Mouse (Mus musculus) embryonic fibroblast, embryonic 13.5 days (primary cell): Measurements from ENCODE around the gene Calml4. TPM values are rescaled to one million over a fixed set of nuclear protein-coding genes. Genes with fewer than 3 reads are reported as not detected.
"Not testable (repeated sequence)": the region's sequence is repeated elsewhere in the genome, so short reads cannot be mapped to it uniquely, and the experiment has no call there.

Source experiments
- H3K27ac ChIP-seq: 2 replicates; pipeline ENCODE4 v1.5.1; 2012; ENCODE audit warnings: low read length, control low read depth, inconsistent platforms; ENCODE audit not compliant: insufficient read depth
- H3K4me1 ChIP-seq: 2 replicates; pipeline ENCODE4 v1.6.1; 2011; ENCODE audit warnings: low read length; ENCODE audit not compliant: control insufficient read depth, insufficient read depth
- H3K4me3 ChIP-seq: 2 replicates; pipeline ENCODE4 v1.5.1; 2011; ENCODE audit warnings: mild to moderate bottlenecking, control low read depth, low read length; ENCODE audit not compliant: insufficient read depth
- CTCF ChIP-seq: IDR thresholded peaks from 2 replicates; pipeline ENCODE4 v1.5.1; 2011; ENCODE audit warnings: mild to moderate bottlenecking, control low read depth, low read length, moderate library complexity, borderline replicate concordance; ENCODE audit not compliant: insufficient read depth
- POLR2A ChIP-seq: IDR thresholded peaks from 2 replicates; pipeline ENCODE4 v1.6.1; 2011; ENCODE audit warnings: low read depth, mild to moderate bottlenecking, control low read depth, low read length, moderate library complexity
- polyA plus RNA-seq: library from polyadenylated mRNA; stranded (reverse); fragments of >200 nt; gene quantifications from 2 replicates; pipeline ENCODE4 v1.2.4, GENCODE M21; 2011; ENCODE audit warnings: low read depth; ENCODE audit not compliant: missing spikeins, insufficient read length

Gene Calml4
- polyA plus RNA-seq, 1 experiment: 7.5 TPM

DNA sequence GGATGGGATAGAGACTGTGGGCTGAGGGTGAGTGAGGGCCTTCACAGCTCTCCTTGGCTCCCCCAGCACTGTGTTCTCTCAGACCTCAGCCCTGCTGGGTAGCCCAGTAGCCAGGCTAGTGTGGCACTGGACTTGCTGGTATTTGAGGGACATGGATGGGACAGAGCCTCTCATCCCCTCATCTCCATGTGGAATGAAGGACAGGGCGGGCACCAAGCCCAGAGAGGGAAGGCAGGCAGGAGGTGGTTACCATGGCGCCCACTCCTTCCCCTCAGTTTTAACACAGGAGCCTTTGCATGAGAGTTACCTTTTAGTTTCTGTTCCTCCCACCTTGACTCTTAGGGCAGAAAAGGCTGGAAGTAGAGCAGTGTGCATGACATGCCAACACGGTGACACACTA lies 9.2 kb upstream of the Calml4 start:
- no peaks in the 10 kb centered on the region for H3K4me1 ChIP-seq
- H3K27ac ChIP-seq: no peak overlapping the region
- TF ChIP-seq POLR2A (no peak), CTCF (no peak)
- H3K4me3 ChIP-seq: no peak overlapping the region

DNA sequence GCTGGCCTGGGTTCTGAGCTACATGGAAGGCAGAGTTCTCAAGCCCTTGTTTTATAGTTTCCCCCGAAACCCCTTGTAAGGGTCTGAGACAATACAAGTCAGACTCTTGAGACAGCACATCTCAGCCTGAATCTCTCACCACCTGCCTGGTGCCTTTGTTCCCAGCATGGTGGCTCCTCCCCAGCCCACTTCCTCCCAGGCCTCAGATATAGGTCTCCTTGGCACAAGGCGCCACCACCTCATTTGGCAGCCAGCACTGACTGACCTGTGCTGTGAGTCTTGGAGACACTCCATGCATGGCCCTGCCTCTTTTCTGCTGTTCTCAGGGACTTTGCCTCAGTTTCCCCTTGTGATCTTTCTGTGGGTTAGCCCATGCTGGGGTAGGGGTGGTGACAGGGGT lies 6.3 kb upstream of the Calml4 start:
- no peaks in the 10 kb centered on the region for H3K4me1 ChIP-seq
- no peak overlapping the region for H3K27ac ChIP-seq
- TF ChIP-seq CTCF: no peak
- no peak for TF ChIP-seq POLR2A
- no peak overlapping the region for H3K4me3 ChIP-seq

DNA sequence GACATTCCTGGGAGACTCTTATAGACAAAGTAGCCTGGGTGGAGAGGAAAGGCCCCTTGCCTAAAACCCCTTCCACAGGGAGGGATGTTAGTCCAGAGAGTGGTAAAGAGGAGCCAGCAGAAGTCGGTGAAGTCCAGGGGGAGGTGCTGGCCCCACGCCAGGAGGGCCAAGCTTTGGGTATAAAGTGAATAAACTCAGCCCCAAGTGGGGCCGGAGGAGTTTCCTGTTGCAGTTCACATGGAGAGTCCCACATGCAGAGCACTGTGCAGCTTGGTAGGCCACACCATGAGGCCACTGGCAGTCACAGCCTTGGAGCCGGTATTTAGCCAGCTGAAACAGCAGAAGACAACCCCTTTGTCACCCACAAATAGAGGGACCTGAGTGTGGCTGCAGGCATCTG lies 3.4 kb upstream of the Calml4 start:
- 0 out of 2 replicates have a peak, but pooled peaks cover 4% of the 10 kb centered on the region for H3K4me1 ChIP-seq
- TF ChIP-seq POLR2A (no peak), CTCF (no peak)
- H3K4me3 ChIP-seq: no peak overlapping the region
- no peak overlapping the region for H3K27ac ChIP-seq

GRCm38 (mm10) chr9:62857216-62857615 lies 664 bp upstream of the Calml4 start:
- H3K4me3 ChIP-seq: no peak overlapping the region
- H3K4me1 ChIP-seq: 0 out of 2 replicates have a peak, but pooled peaks cover 4% of the 10 kb centered on the region
- H3K27ac ChIP-seq: no peak overlapping the region
- TF ChIP-seq POLR2A: no peak
- TF ChIP-seq CTCF: no peak

- 0 out of 2 replicates have a peak overlapping the region, but pooled peaks have one; percentile 32 for H3K27ac ChIP-seq
- TF ChIP-seq CTCF (no peak), POLR2A (no peak)
- H3K4me1 ChIP-seq: 0 out of 2 replicates have a peak, but pooled peaks cover 4% of the 10 kb centered on the region
- no peak overlapping the region for H3K4me3 ChIP-seq
These were observed 563 bp downstream of the Calml4 start for GRCm38 (mm10) chr9:62858266-62859019.

DNA sequence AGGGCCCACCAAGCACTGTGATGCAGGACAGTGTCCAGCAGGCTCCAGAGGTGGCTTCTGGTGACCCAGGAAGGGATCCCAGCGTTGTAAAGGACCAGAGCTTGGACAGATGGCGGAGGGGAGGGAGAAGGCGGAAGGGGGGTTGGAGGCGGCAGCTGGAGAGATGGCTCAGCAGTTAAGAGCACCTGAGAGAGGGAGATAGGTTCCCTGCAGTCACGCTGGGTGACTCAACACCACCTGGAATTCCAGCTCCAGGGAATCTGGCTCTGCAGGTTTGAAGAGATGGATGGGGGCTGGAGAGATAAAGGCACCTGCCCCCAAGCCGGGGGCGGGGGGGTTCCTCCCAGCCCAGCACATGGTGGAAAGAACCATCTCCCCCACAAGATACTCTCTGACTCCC lies 2.2 kb downstream of the Calml4 start:
- not testable (repeated sequence) for H3K4me3 ChIP-seq, H3K4me1 ChIP-seq, H3K27ac ChIP-seq

DNA sequence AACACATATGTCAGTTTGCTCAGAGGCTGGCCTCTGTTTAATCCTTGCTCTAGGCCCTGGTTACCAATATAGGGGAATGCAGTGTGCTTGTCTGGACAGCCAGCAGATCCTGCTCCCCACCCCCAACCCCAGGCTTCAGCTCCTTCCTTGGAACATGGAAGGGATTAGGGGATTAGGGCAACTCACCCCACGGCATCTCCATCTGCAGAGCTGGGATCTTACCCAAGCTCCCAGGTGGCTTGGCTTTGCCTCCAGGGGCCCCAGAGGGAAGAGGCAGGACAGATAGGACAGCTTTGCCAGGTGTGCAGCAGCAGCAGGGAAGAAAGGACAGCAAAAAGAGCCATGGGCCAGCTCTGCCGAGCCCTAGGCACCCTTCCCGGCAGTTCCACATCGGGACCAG lies 3.0 kb downstream of the Calml4 start:
- H3K4me1 ChIP-seq: 0 out of 2 replicates have a peak, but pooled peaks cover 4% of the 10 kb centered on the region
- H3K4me3 ChIP-seq: no peak overlapping the region
- TF ChIP-seq POLR2A (no peak), CTCF (no peak)
- H3K27ac ChIP-seq: no peak overlapping the region

- H3K4me3 ChIP-seq, H3K27ac ChIP-seq, H3K4me1 ChIP-seq: not testable (repeated sequence)
These were observed 11.4 kb downstream of the Calml4 start for GRCm38 (mm10) chr9:62869236-62869635.

- Histone ChIP-seq H3K27ac (no peak overlapping the region), H3K4me1 (no peaks in the 10 kb centered on the region), H3K4me3 (no peak overlapping the region)
- TF ChIP-seq POLR2A: no peak
- TF ChIP-seq CTCF: no peak
These were observed 12.8 kb downstream of the Calml4 start for GRCm38 (mm10) chr9:62870728-62871127.

DNA sequence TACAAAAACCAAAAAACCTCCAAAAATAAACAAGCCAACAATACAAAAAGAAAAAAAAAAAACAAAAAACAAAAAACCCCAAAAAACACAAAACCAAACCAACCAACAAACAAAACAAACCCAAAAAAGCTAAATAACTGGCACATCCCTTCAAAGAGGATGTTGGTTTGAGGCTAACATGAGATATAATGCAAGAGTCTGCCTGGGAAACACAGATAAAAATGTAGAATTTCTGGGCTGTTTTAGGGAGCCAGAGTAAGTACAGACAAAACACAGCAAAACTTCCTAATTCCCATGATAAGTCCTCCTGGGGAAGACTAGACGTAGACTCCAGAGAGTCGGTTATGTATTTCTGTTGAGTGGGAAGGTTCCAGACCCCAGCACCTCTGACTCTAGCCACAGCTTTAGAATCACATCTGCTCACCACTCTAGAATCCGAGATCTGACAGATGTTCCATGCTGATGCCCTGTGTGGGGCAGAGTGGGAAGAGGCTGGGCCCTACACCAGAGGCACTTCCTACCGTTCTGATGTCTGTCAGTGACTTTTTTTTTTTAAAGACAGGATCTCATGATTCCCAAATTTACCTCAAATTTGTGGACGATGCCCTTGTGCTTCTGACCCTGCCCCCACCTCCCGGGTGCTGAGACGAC lies 19.2 kb downstream of the Calml4 start:
- peaks cover 4% of the 10 kb centered on the region; the same call in 1 of the 2 replicates for H3K4me1 ChIP-seq
- H3K4me3 ChIP-seq: no peak overlapping the region
- no peak overlapping the region for H3K27ac ChIP-seq
- TF ChIP-seq POLR2A (no peak), CTCF (no peak)
